Mouse (Mus musculus): ENCODE data around the gene Vsx2. TPM values are rescaled to one million over a fixed set of nuclear protein-coding genes. Genes with fewer than 3 reads are reported as not detected.

The Vsx2 gene
- total and polyA plus RNA-seq, 3 experiments, result not detected

DNA sequence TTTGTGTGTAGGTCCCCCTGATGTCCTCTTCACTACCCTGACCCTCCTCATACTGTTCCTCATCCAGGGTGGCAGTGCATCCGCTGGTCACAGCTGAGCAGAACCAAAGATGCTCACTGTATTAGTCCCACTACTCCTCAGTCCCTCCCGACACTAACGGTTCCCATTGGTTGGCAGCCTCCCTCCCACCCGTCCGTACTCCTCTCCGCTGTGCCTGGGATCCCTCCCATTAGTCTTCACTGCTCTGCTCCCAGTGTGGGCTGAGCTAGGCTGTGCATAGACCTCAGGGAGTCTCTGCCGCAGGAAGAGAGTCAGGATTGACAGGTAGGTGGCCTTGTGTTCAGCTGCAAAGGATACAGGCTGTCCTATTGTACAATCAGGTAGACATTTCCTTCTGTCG is 28.8 kb downstream of the Vsx2 start:
- Histone ChIP-seq H3K9me3 (replicated peaks; ENCODE audit: low read length) (no peaks in the 10 kb centered on the region), H3K27ac (ENCODE audit: insufficient read depth, low read depth) (no peak overlapping the region), H3K4me3 (replicated peaks in 1 of 3; ENCODE audit: low read depth in 2 of 3, low read length in 2 of 3, poor library complexity in 1 of 3) (no peak overlapping the region), H3K4me1 (ENCODE audit: control insufficient read depth in 1 of 2, insufficient read depth in 2 of 2) (peaks cover 0 to 5% of the 10 kb centered on the region in 2 experiments; a peak in 2 of 4 replicates), H3K36me3 (replicated peaks in 1 of 2; ENCODE audit: control insufficient read depth in 1 of 2, insufficient read depth in 1 of 2, low read length in 1 of 2) (peaks cover 0 to 15% of the 10 kb centered on the region in 2 experiments), H3K27me3 (replicated peaks) (no peaks in the 10 kb centered on the region), H3K9ac (ENCODE audit: insufficient read depth, low read depth) (no peak overlapping the region), H3K4me2 (ENCODE audit: insufficient read depth, low read depth, poor library complexity, severe bottlenecking) (no peak overlapping the region), H3K79me2 (replicated peaks; ENCODE audit: control insufficient read depth, extremely low read depth, insufficient read depth, poor library complexity, severe bottlenecking) (no peaks in the 10 kb centered on the region)
- TF ChIP-seq KAT2A (IDR thresholded peaks at IDR 0.05; ENCODE audit: insufficient replicate concordance, low read length) (no peak), E2F4 (IDR thresholded peaks at IDR 0.05; ENCODE audit: insufficient replicate concordance, low read depth, low read length) (no peak), ZNF384 (IDR thresholded peaks at IDR 0.05; ENCODE audit: low read depth, low read length) (no peak), UBTF (IDR thresholded peaks at IDR 0.05; ENCODE audit: low read depth, low read length) (no peak), IRF4 (IDR thresholded peaks at IDR 0.05; ENCODE audit: low read depth, low read length) (no peak), PAX5 (IDR thresholded peaks at IDR 0.05; ENCODE audit: low read length) (no peak), SMC3 (IDR thresholded peaks at IDR 0.05; ENCODE audit: low read depth, low read length) (no peak), USF1 (IDR thresholded peaks at IDR 0.05; ENCODE audit: low read depth, low read length) (no peak), RCOR1 (conservative IDR thresholded peaks at IDR 0.05; ENCODE audit: low read depth, low read length) (no peak), CHD2 (IDR thresholded peaks at IDR 0.05; ENCODE audit: low read length) (no peak), BHLHE40 (IDR thresholded peaks at IDR 0.05; ENCODE audit: low read depth, low read length) (no peak), ZMIZ1 (IDR thresholded peaks at IDR 0.05; ENCODE audit: low read depth, low read length) (no peak), CTCF (conservative IDR thresholded peaks at IDR 0.05 in 1 of 2, IDR thresholded peaks at IDR 0.05 in 1 of 2; ENCODE audit: low read depth in 2 of 2, low read length in 2 of 2) (no peak), MAZ (IDR thresholded peaks at IDR 0.05; ENCODE audit: low read depth, low read length) (no peak), MYC (IDR thresholded peaks at IDR 0.05; ENCODE audit: low read depth, low read length) (no peak), MXI1 (IDR thresholded peaks at IDR 0.05; ENCODE audit: low read depth, low read length) (no peak), POLR2A (IDR thresholded peaks at IDR 0.05; ENCODE audit: low read depth, low read length) (no peak), MAFK (IDR thresholded peaks at IDR 0.05; ENCODE audit: insufficient replicate concordance, low read length) (no peak), RAD21 (IDR thresholded peaks at IDR 0.05; ENCODE audit: low read depth, low read length) (no peak)
- DNase-seq (ENCODE audit: extremely low read depth), result no peak
- in situ Hi-C loops (cut with MboI; ENCODE audit: low pct_ligation_motif_present, low pct_unique_long_range_greater_than_20kb, low sequenced_read_pairs), result no loop called here
- dilution Hi-C loops (cut with MboI; ENCODE audit: extremely low pct_ligation_motif_present, extremely low pct_unique_long_range_greater_than_20kb, low sequenced_read_pairs), result no loop called here

DNA sequence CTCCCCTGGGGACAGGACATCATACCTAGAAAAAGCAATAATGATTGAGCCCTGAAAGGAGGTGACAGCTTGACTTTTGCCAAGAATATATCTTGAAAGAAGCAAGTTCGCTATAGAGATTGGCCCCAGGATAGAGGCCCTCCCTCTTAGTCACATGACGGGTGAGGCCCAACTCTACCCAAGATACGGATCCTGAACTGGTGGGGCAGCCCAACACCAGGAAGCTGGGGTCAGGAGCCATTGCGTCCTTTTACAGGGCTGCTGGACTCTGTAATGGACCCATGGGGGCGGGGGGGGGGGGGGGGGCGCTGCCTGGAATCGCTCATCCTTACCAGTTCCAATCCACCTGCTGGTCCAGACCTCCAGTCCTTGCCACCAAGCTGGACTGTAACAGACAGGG is 34.4 kb downstream of the Vsx2 start:
- Histone ChIP-seq H3K4me1 (ENCODE audit: control insufficient read depth in 1 of 2, insufficient read depth in 2 of 2) (no peaks in the 10 kb centered on the region), H3K79me2 (replicated peaks; ENCODE audit: control insufficient read depth, extremely low read depth, insufficient read depth, poor library complexity, severe bottlenecking) (no peaks in the 10 kb centered on the region), H3K9ac (ENCODE audit: insufficient read depth, low read depth) (no peak overlapping the region), H3K4me2 (ENCODE audit: insufficient read depth, low read depth, poor library complexity, severe bottlenecking) (no peak overlapping the region), H3K36me3 (replicated peaks in 1 of 2; ENCODE audit: control insufficient read depth in 1 of 2, insufficient read depth in 1 of 2, low read length in 1 of 2) (peaks cover 18 to 68% of the 10 kb centered on the region in 2 experiments), H3K9me3 (replicated peaks; ENCODE audit: low read length) (no peaks in the 10 kb centered on the region), H3K27me3 (replicated peaks) (no peaks in the 10 kb centered on the region), H3K27ac (ENCODE audit: insufficient read depth, low read depth) (no peak overlapping the region), H3K4me3 (replicated peaks in 1 of 3; ENCODE audit: low read depth in 2 of 3, low read length in 2 of 3, poor library complexity in 1 of 3) (no peak overlapping the region)
- dilution Hi-C loops (cut with MboI; ENCODE audit: extremely low pct_ligation_motif_present, extremely low pct_unique_long_range_greater_than_20kb, low sequenced_read_pairs), result no loop called here
- TF ChIP-seq TBP (conservative IDR thresholded peaks at IDR 0.05; ENCODE audit: low read depth, low read length) (no peak), ZC3H11A (IDR thresholded peaks at IDR 0.05; ENCODE audit: low read depth, low read length) (no peak), BHLHE40 (IDR thresholded peaks at IDR 0.05; ENCODE audit: low read depth, low read length) (no peak), MAX (IDR thresholded peaks at IDR 0.05; ENCODE audit: low read length) (no peak), JUND (conservative IDR thresholded peaks at IDR 0.05; ENCODE audit: low read depth, low read length) (no peak), RCOR1 (conservative IDR thresholded peaks at IDR 0.05; ENCODE audit: low read depth, low read length) (no peak), ETS1 (conservative IDR thresholded peaks at IDR 0.05; ENCODE audit: low read depth, low read length) (no peak), USF1 (IDR thresholded peaks at IDR 0.05; ENCODE audit: low read depth, low read length) (no peak), KAT2A (IDR thresholded peaks at IDR 0.05; ENCODE audit: insufficient replicate concordance, low read length) (no peak), IRF4 (IDR thresholded peaks at IDR 0.05; ENCODE audit: low read depth, low read length) (no peak), NRF1 (IDR thresholded peaks at IDR 0.05; ENCODE audit: low read depth, low read length) (no peak), USF2 (conservative IDR thresholded peaks at IDR 0.05; ENCODE audit: low read depth, low read length) (no peak), CTCF (conservative IDR thresholded peaks at IDR 0.05 in 1 of 2, IDR thresholded peaks at IDR 0.05 in 1 of 2; ENCODE audit: low read depth in 2 of 2, low read length in 2 of 2) (no peak), MAFK (IDR thresholded peaks at IDR 0.05; ENCODE audit: insufficient replicate concordance, low read length) (no peak), SIN3A (IDR thresholded peaks at IDR 0.05; ENCODE audit: low read length) (no peak), ELF1 (IDR thresholded peaks at IDR 0.05; ENCODE audit: low read depth, low read length) (no peak), ZNF384 (IDR thresholded peaks at IDR 0.05; ENCODE audit: low read depth, low read length) (no peak), PAX5 (IDR thresholded peaks at IDR 0.05; ENCODE audit: low read length) (no peak)
- in situ Hi-C loops (cut with MboI; ENCODE audit: low pct_ligation_motif_present, low pct_unique_long_range_greater_than_20kb, low sequenced_read_pairs), result no loop called here
- DNase-seq (ENCODE audit: extremely low read depth), result no peak
